Mouse (Mus musculus) heart, postnatal 4 days (tissue): Measurements from ENCODE around the gene Ttbk2. TPM values are rescaled to one million over a fixed set of nuclear protein-coding genes. Genes with fewer than 3 reads are reported as not detected.
A peak's percentile ranks its signal among the peaks of the same experiment; 100 is the strongest.

Experiments
- DNase-seq: peaks from one replicate; pipeline ENCODE4 v3.0.0; 2021
- total RNA-seq, 2 experiments: library from RNA; stranded (reverse); gene quantifications; 2 replicates each; pipeline ENCODE4 v1.2.3; 2021

Ttbk2 gene
- total RNA-seq, result 10 to 100 TPM; 17.2 to 18.3 TPM

- peak; percentile 99 for DNase-seq
Observed at GRCm38 (mm10) chr2:120850424-120851082, at the start of gene Ttbk2. Ttbk2 (minus strand) TSS chr2:120850604.

GRCm38 (mm10) chr2:120896361-120896760, 46.0 kb upstream of the Ttbk2 start:
- no peak for DNase-seq

- no peak for DNase-seq
Observed at GRCm38 (mm10) chr2:120887601-120888000, 37.2 kb upstream of the Ttbk2 start.

GRCm38 (mm10) chr2:120873192-120873591, 22.8 kb upstream of the Ttbk2 start:
- DNase-seq, result no peak

GRCm38 (mm10) chr2:120871447-120872336, 21.3 kb upstream of the Ttbk2 start:
- peak; percentile 48 for DNase-seq

GRCm38 (mm10) chr2:120867336-120867735, 16.9 kb upstream of the Ttbk2 start:
- DNase-seq, result no peak

- DNase-seq, result peak; percentile 50
Observed at GRCm38 (mm10) chr2:120866561-120866960, 16.2 kb upstream of the Ttbk2 start.

- DNase-seq, result no peak
Observed at GRCm38 (mm10) chr2:120863389-120863788, 13.0 kb upstream of the Ttbk2 start.

- no peak for DNase-seq
Observed at GRCm38 (mm10) chr2:120860699-120861098, 10.3 kb upstream of the Ttbk2 start.

GRCm38 (mm10) chr2:120858131-120858530, 7.7 kb upstream of the Ttbk2 start:
- no peak for DNase-seq

- no peak for DNase-seq
Observed at GRCm38 (mm10) chr2:120853151-120853550, 2.7 kb upstream of the Ttbk2 start.

- DNase-seq, result no peak
Observed at GRCm38 (mm10) chr2:120852626-120853025, 2.2 kb upstream of the Ttbk2 start.

GRCm38 (mm10) chr2:120849449-120850423, 668 bp downstream of the Ttbk2 start, which contains the start of gene Cdan1:
Cdan1 (minus strand) TSS chr2:120850128.
- peak; percentile 53 for DNase-seq

- DNase-seq, result no peak
Observed at GRCm38 (mm10) chr2:120845280-120845679, 5.1 kb downstream of the Ttbk2 start.

GRCm38 (mm10) chr2:120843990-120844389, 6.4 kb downstream of the Ttbk2 start:
- DNase-seq, result no peak

- no peak for DNase-seq
Observed at GRCm38 (mm10) chr2:120841211-120841610, 9.2 kb downstream of the Ttbk2 start.

- DNase-seq, result no peak
Observed at GRCm38 (mm10) chr2:120835167-120835566, 15.2 kb downstream of the Ttbk2 start.

- no peak for DNase-seq
Observed at GRCm38 (mm10) chr2:120826936-120827638, 23.3 kb downstream of the Ttbk2 start.

- DNase-seq, result no peak
Observed at GRCm38 (mm10) chr2:120770265-120770935, 80.0 kb downstream of the Ttbk2 start.

- no peak for DNase-seq
Observed at GRCm38 (mm10) chr2:120761922-120762321, 88.5 kb downstream of the Ttbk2 start.

- DNase-seq, result no peak
Observed at GRCm38 (mm10) chr2:120748041-120748440, 102.4 kb downstream of the Ttbk2 start.
